Mouse (Mus musculus): Measurements from ENCODE around the gene Col8a1.

DNA sequence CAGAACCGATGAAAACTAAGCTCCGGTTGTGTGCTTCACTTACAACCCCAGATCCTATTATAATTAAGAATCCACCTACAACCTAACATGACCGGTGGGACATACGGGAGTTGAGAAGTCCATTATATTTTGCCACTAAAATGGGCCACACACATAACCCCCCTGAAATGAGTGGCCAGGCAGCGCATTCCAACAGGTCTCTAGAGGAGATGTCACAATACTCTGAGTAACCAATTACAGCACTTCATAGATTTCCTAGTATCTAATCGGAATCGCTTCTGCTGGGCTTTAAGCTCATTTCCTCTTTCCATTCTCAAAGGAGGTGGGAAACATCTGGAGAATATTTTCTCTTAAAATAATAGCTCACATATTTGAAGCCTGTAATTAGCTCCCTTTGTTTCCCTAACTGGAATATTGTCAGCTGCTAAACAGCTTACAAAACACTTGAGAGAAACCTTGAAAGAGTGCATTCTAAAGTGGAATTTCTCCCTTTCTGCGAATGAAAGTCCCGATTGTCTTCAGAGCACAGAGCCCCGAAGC, 113.1 kb downstream of the Col8a1 start:
- TF ChIP-seq CTCF (IDR thresholded peaks at IDR 0.05; ENCODE audit: low read depth, low read length) (no peak), GATA1 (IDR thresholded peaks at IDR 0.05; ENCODE audit: borderline replicate concordance, low read length) (no peak), TAL1 (conservative IDR thresholded peaks at IDR 0.05; ENCODE audit: low read depth, low read length) (no peak), POLR2AphosphoS5 (IDR thresholded peaks at IDR 0.05; ENCODE audit: insufficient replicate concordance, low read depth, low read length) (no peak)

Data from G1E (cell line).